In genomic region chr7:136894106-136894986, GRCm38 (mm10) we compare ENCODE assay signal across 8 mouse cellular contexts. TPM values are rescaled to one million over a fixed set of nuclear protein-coding genes. Genes with fewer than 3 reads are reported as not detected.
DNase-seq lines count a peak whose midpoint lies in the region; ATAC-seq and TF ChIP-seq lines count a peak whose summit lies in the region.

Gene Mgmt, plus strand, starts transcription at chr7:136894614.

- H3K27me3 ChIP-seq in hindbrain, embryonic 16.5 days (replicated peaks; ENCODE audit: control insufficient read depth, insufficient read depth, low read length), result no peaks in the 10 kb centered on the region

- TF ChIP-seq CTCF in cortical plate, adult 2 months (IDR thresholded peaks at IDR 0.05; ENCODE audit: extremely low read depth, insufficient read depth, low read length), result no peak
- no peak for TF ChIP-seq CTCF in gastrocnemius, adult 2 months (IDR thresholded peaks at IDR 0.05)

- no peaks in the 10 kb centered on the region for H3K9me3 ChIP-seq in hindbrain, embryonic 16.5 days (ENCODE audit: control insufficient read depth, low read length)

- no peaks in the 10 kb centered on the region for H3K36me3 ChIP-seq in hindbrain, embryonic 16.5 days (ENCODE audit: control insufficient read depth, insufficient read depth, low read length)

- peak within 1 kb of the TSS; percentile 56 for H3K9ac ChIP-seq in hindbrain, embryonic 16.5 days (ENCODE audit: low read depth, low read length)

- 15% methylated on average over 31 of the region's 33 CpGs for WGBS in hindbrain, embryonic 16.5 days

- TF ChIP-seq POLR2A in cortical plate, adult 2 months (IDR thresholded peaks at IDR 0.05; ENCODE audit: extremely low read depth, insufficient read depth, low read length), result no peak

- H3K4me2 ChIP-seq in hindbrain, embryonic 16.5 days (ENCODE audit: low read length), result peak within 1 kb of the TSS; percentile 58

- H3K4me3 ChIP-seq in cortical plate, adult 2 months (ENCODE audit: insufficient read depth, low read length), result peak within 1 kb of the TSS; percentile 23
- peak within 1 kb of the TSS; percentile 71 for H3K4me3 ChIP-seq in gastrocnemius, adult 2 months
- peak within 1 kb of the TSS; percentile 30 for H3K4me3 ChIP-seq in hindbrain, embryonic 16.5 days (ENCODE audit: low read length)

- peak; percentile 92 for DNase-seq in adipocyte (ENCODE audit: low spot score)
- DNase-seq in gastrocnemius, adult 2 months, result peak; percentile 95
- peak; percentile 72 for DNase-seq in left cerebral cortex, adult 11 months (ENCODE audit: low spot score)
- DNase-seq in lung, postnatal 36 days, result peak; percentile 97
- peak; percentile 91 for DNase-seq in retina, embryonic 14.5 days (ENCODE audit: low spot score)
- DNase-seq in thymus, postnatal 36 days, result peak; percentile 95 to 98

- intact Hi-C loops in gastrocnemius, adult 2 months (cut with DNase I), result loop anchor here (5.0 to 10.0 kb wide), 2 partner anchors 428 to 550 kb away; no protein-coding TSS in a partner anchor

- no peaks in the 10 kb centered on the region for H3K4me1 ChIP-seq in cortical plate, adult 2 months (ENCODE audit: control insufficient read depth, insufficient read depth, low read length)
- 0 out of 2 replicates have a peak, but pooled peaks cover 2% of the 10 kb centered on the region for H3K4me1 ChIP-seq in hindbrain, embryonic 16.5 days (ENCODE audit: control insufficient read depth, insufficient read depth, low read depth, low read length)

- no peak within 1 kb of the TSS for H3K27ac ChIP-seq in cortical plate, adult 2 months (ENCODE audit: insufficient read depth, low read length)
- H3K27ac ChIP-seq in gastrocnemius, adult 2 months, result peak within 1 kb of the TSS; percentile 89
- H3K27ac ChIP-seq in hindbrain, embryonic 16.5 days (ENCODE audit: low read depth, low read length), result no peak within 1 kb of the TSS

- ATAC-seq in hindbrain, embryonic 16.5 days, result peak; percentile 99

RNA-seq across cellular contexts. Expression of gene Mgmt, which starts in this region (rescaled TPM):
- polyA plus RNA-seq in cortical plate, adult 2 months (2012; rRNA removed), result 0.78 and 0.84 TPM in 2 replicates
- total RNA-seq in gastrocnemius, adult 2 months (2021), result 1 to 10 TPM; 2.4 TPM
- polyA plus RNA-seq in hindbrain, embryonic 16.5 days (2015; fragmentation: Nextera tagmentation; extraction: Ambion mirVana), result 1.5 and 1.8 TPM in 2 replicates
